Mouse (Mus musculus) brain, embryonic 14.5 days (tissue): ENCODE measurements around the gene Dcp1a.

Experiments used
- CTCF ChIP-seq: fragments of 200-500 bp; IDR thresholded peaks from 2 replicates; pipeline ENCODE4 v1.5.1; 2012; ENCODE audit warnings: inconsistent platforms, mild to moderate bottlenecking, moderate library complexity, borderline replicate concordance; ENCODE audit not compliant: insufficient read depth, insufficient read length; ENCODE audit errors: extremely low read depth
- POLR2A ChIP-seq: fragments of 200-500 bp; IDR thresholded peaks from 2 replicates; pipeline ENCODE4 v1.6.1; 2012; ENCODE audit warnings: mild to moderate bottlenecking, inconsistent platforms, borderline replicate concordance; ENCODE audit not compliant: poor library complexity, insufficient read depth, insufficient read length, severe bottlenecking; ENCODE audit errors: extremely low read depth

- TF ChIP-seq CTCF = no peak
- no peak for TF ChIP-seq POLR2A
Observed at GRCm38 (mm10) chr14:30573235-30573634, 93.9 kb downstream of the Dcp1a start.
